Mouse (Mus musculus) hindbrain, embryonic 15.5 days (tissue): ENCODE measurements at regions not wholly inside any gene's neighbourhood (a gene's known extent, or its start where the extent isn't known, plus 50 kb on each side); places are given as distances from the start of the nearest gene placed in this dataset.

Experiments
- ATAC-seq: fragments of 200-750 bp; cut with Nextera tagmentation; 2 replicates; pipeline ENCODE4 v1.8.0; 2017; ENCODE audit warnings: low read depth, moderate number of reproducible peaks, moderate TSS enrichment; ENCODE audit not compliant: low FRiP score
- H3K27ac ChIP-seq: fragments of 300-500 bp; sonication (generic); replicated peaks from 2 replicates; pipeline ENCODE4 v1.5.1; 2015; ENCODE audit warnings: mild to moderate bottlenecking, inconsistent platforms
- H3K27me3 ChIP-seq: fragments of 300-500 bp; sonication (generic); 2 replicates; pipeline ENCODE4 v1.6.1; 2015; ENCODE audit warnings: control low read depth, inconsistent platforms
- H3K36me3 ChIP-seq: fragments of 300-500 bp; sonication (generic); 2 replicates; pipeline ENCODE4 v1.6.1; 2015; ENCODE audit warnings: control low read depth, inconsistent platforms
- H3K4me1 ChIP-seq: fragments of 300-500 bp; sonication (generic); replicated peaks from 2 replicates; pipeline ENCODE4 v1.6.1; 2015; ENCODE audit warnings: control low read depth, inconsistent platforms
- H3K4me2 ChIP-seq: fragments of 300-500 bp; sonication (generic); 2 replicates; pipeline ENCODE4 v1.6.1; 2015; ENCODE audit warnings: moderate library complexity, mild to moderate bottlenecking, inconsistent platforms
- H3K4me3 ChIP-seq: fragments of 300-500 bp; sonication (generic); 2 replicates; pipeline ENCODE4 v1.5.1; 2015; ENCODE audit warnings: mild to moderate bottlenecking, inconsistent platforms
- H3K9ac ChIP-seq: fragments of 300-500 bp; sonication (generic); 2 replicates; pipeline ENCODE4 v1.6.1; 2015; ENCODE audit warnings: inconsistent platforms
- H3K9me3 ChIP-seq: fragments of 300-500 bp; sonication (generic); 2 replicates; pipeline ENCODE4 v1.6.1; 2016; ENCODE audit warnings: control low read depth, inconsistent platforms
- WGBS: fragments of 180-500 bp; shearing (Covaris S2); methylation state at CpG from one replicate; pipeline ENCODE4 v1.1.7; 2015; 5-methylcytosine and 5-hydroxymethylcytosine counted together

GRCm38 (mm10) chr12:12841385-12842238 is 100.1 kb downstream of the Mycn start:
- WGBS = 84% methylated on average over 5 of the region's 5 CpGs
- H3K4me3 ChIP-seq = no peak overlapping the region
- peaks cover 19% of the 10 kb centered on the region for H3K4me1 ChIP-seq
- no peaks in the 10 kb centered on the region for H3K9me3 ChIP-seq
- peak; percentile 71; the same call in 1 of the 2 replicates for ATAC-seq
- no peak overlapping the region for H3K4me2 ChIP-seq
- no peak overlapping the region for H3K27ac ChIP-seq
- H3K27me3 ChIP-seq = no peaks in the 10 kb centered on the region
- no peaks in the 10 kb centered on the region for H3K36me3 ChIP-seq
- H3K9ac ChIP-seq = no peak overlapping the region

GRCm38 (mm10) chr12:12840661-12841384 is 100.9 kb downstream of the Mycn start:
- H3K27me3 ChIP-seq = no peaks in the 10 kb centered on the region
- peak; percentile 61; the same call in 1 of the 2 replicates for ATAC-seq
- H3K27ac ChIP-seq = no peak overlapping the region
- peaks cover 19% of the 10 kb centered on the region for H3K4me1 ChIP-seq
- no peak overlapping the region for H3K9ac ChIP-seq
- H3K36me3 ChIP-seq = no peaks in the 10 kb centered on the region
- H3K9me3 ChIP-seq = no peaks in the 10 kb centered on the region
- H3K4me3 ChIP-seq = no peak overlapping the region
- 21% methylated on average over 17 of the region's 17 CpGs for WGBS
- H3K4me2 ChIP-seq = peak overlapping the region; percentile 33

GRCm38 (mm10) chr12:12837775-12838174 is 103.9 kb downstream of the Mycn start:
- 93% methylated on average over 1 of the region's 1 CpGs for WGBS
- no peaks in the 10 kb centered on the region for H3K9me3 ChIP-seq
- H3K4me2 ChIP-seq = no peak overlapping the region
- H3K4me3 ChIP-seq = no peak overlapping the region
- H3K9ac ChIP-seq = no peak overlapping the region
- no peak overlapping the region for H3K27ac ChIP-seq
- H3K27me3 ChIP-seq = no peaks in the 10 kb centered on the region
- peaks cover 19% of the 10 kb centered on the region for H3K4me1 ChIP-seq
- H3K36me3 ChIP-seq = no peaks in the 10 kb centered on the region
- no peak for ATAC-seq

- H3K4me3 ChIP-seq = no peak overlapping the region
- WGBS = 23% methylated on average over 13 of the region's 13 CpGs
- H3K4me2 ChIP-seq = no peak overlapping the region
- H3K36me3 ChIP-seq = no peaks in the 10 kb centered on the region
- peaks cover 15% of the 10 kb centered on the region for H3K4me1 ChIP-seq
- H3K9ac ChIP-seq = no peak overlapping the region
- peak overlapping the region; percentile 74 for H3K27ac ChIP-seq
- no peaks in the 10 kb centered on the region for H3K27me3 ChIP-seq
- H3K9me3 ChIP-seq = no peaks in the 10 kb centered on the region
- ATAC-seq = peak; percentile 65
Measured at GRCm38 (mm10) chr12:12827821-12828641, 113.7 kb downstream of the Mycn start.

- Histone ChIP-seq H3K27ac (peak overlapping the region; percentile 74), H3K36me3 (no peaks in the 10 kb centered on the region), H3K4me1 (peaks cover 15% of the 10 kb centered on the region), H3K9ac (no peak overlapping the region), H3K27me3 (no peaks in the 10 kb centered on the region), H3K4me2 (no peak overlapping the region), H3K4me3 (no peak overlapping the region), H3K9me3 (no peaks in the 10 kb centered on the region)
- 44% methylated on average over 9 of the region's 9 CpGs for WGBS
- ATAC-seq = peak; percentile 72
Measured at GRCm38 (mm10) chr12:12827379-12827778, 114.3 kb downstream of the Mycn start.

- no peak overlapping the region for H3K27ac ChIP-seq
- no peak overlapping the region for H3K4me3 ChIP-seq
- no peak for ATAC-seq
- H3K4me2 ChIP-seq = no peak overlapping the region
- no peak overlapping the region for H3K9ac ChIP-seq
- H3K36me3 ChIP-seq = no peaks in the 10 kb centered on the region
- no peaks in the 10 kb centered on the region for H3K27me3 ChIP-seq
- peaks cover 15% of the 10 kb centered on the region for H3K4me1 ChIP-seq
- no peaks in the 10 kb centered on the region for H3K9me3 ChIP-seq
- 67% methylated on average over 3 of the region's 3 CpGs for WGBS
Measured at GRCm38 (mm10) chr12:12826431-12826830, 115.3 kb downstream of the Mycn start.

GRCm38 (mm10) chr12:12825842-12826241 is 115.9 kb downstream of the Mycn start:
- H3K9ac ChIP-seq = no peak overlapping the region
- no peak for ATAC-seq
- WGBS = 70% methylated on average over 5 of the region's 5 CpGs
- no peaks in the 10 kb centered on the region for H3K36me3 ChIP-seq
- H3K9me3 ChIP-seq = no peaks in the 10 kb centered on the region
- no peaks in the 10 kb centered on the region for H3K27me3 ChIP-seq
- no peak overlapping the region for H3K27ac ChIP-seq
- H3K4me2 ChIP-seq = no peak overlapping the region
- peaks cover 15% of the 10 kb centered on the region for H3K4me1 ChIP-seq
- no peak overlapping the region for H3K4me3 ChIP-seq

GRCm38 (mm10) chr12:12821473-12821872 is 120.2 kb downstream of the Mycn start:
- H3K9me3 ChIP-seq = no peaks in the 10 kb centered on the region
- no peak for ATAC-seq
- no peak overlapping the region for H3K4me2 ChIP-seq
- no peaks in the 10 kb centered on the region for H3K27me3 ChIP-seq
- H3K4me1 ChIP-seq = no peaks in the 10 kb centered on the region
- 68% methylated on average over 7 of the region's 7 CpGs for WGBS
- H3K4me3 ChIP-seq = no peak overlapping the region
- no peaks in the 10 kb centered on the region for H3K36me3 ChIP-seq
- no peak overlapping the region for H3K9ac ChIP-seq
- H3K27ac ChIP-seq = no peak overlapping the region

GRCm38 (mm10) chr12:12820668-12821351 is 120.9 kb downstream of the Mycn start:
- whole genome bisulfite sequencing = 94% methylated on average over 2 of the region's 2 CpGs
- no peaks in the 10 kb centered on the region for H3K36me3 ChIP-seq
- no peaks in the 10 kb centered on the region for H3K27me3 ChIP-seq
- H3K4me2 ChIP-seq = no peak overlapping the region
- no peak overlapping the region for H3K27ac ChIP-seq
- H3K9me3 ChIP-seq = no peaks in the 10 kb centered on the region
- no peak for ATAC-seq
- no peak overlapping the region for H3K9ac ChIP-seq
- H3K4me3 ChIP-seq = no peak overlapping the region
- no peaks in the 10 kb centered on the region for H3K4me1 ChIP-seq

GRCm38 (mm10) chr12:12819746-12820145 is 122.0 kb downstream of the Mycn start:
- Histone ChIP-seq H3K4me3 (no peak overlapping the region), H3K4me2 (no peak overlapping the region), H3K9ac (no peak overlapping the region), H3K27ac (no peak overlapping the region), H3K9me3 (no peaks in the 10 kb centered on the region), H3K36me3 (no peaks in the 10 kb centered on the region), H3K4me1 (no peaks in the 10 kb centered on the region), H3K27me3 (no peaks in the 10 kb centered on the region)
- ATAC-seq = no peak
- WGBS = 78% methylated on average over 5 of the region's 5 CpGs

GRCm38 (mm10) chr12:12814693-12815092 is 127.0 kb downstream of the Mycn start:
- Histone ChIP-seq H3K4me2 (no peak overlapping the region), H3K27me3 (no peaks in the 10 kb centered on the region), H3K4me3 (no peak overlapping the region), H3K9ac (no peak overlapping the region), H3K4me1 (peaks cover 19% of the 10 kb centered on the region), H3K9me3 (no peaks in the 10 kb centered on the region), H3K36me3 (no peaks in the 10 kb centered on the region), H3K27ac (no peak overlapping the region)
- ATAC-seq = no peak
- 66% methylated on average over 5 of the region's 5 CpGs for WGBS
